In the genomic region with DNA sequence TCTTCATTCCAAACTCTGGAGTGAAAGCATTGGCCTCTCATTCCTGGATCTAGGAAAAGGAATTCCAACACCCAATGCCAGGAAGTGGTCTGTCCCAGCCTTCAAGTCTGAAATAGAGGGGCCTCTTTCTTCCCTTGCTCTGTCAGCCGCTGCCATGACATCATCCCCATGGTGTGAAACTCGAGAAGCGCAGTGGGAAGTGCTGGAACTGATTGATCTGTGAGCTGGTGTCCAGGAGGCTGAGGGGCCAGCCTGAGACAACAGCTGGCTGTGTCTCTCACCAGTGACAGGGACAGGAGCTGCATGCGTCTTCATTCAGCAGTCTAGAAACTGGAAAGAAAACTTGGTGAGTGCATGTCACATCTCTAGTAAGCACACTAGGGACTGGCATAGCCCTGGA, we compare ENCODE assay signal across 22 mouse cellular contexts. TPM values are rescaled to one million over a fixed set of nuclear protein-coding genes. Genes with fewer than 3 reads are reported as not detected.
DNase-seq lines count a peak whose midpoint lies in the region; ATAC-seq lines count a peak whose summit lies in the region.
"Had no signal": no experiment of that assay in that cellular context is flagged by ENCODE, and none has a peak within 500 bp of the region (broad histone marks: within the 10 kb centered on the region; RNA-seq: fewer than 3 reads in every experiment).

No protein-coding gene starts in this region.

- ATAC-seq in hindbrain, embryonic 13.5 days (ENCODE audit: low FRiP score) = no peak
- ATAC-seq: intestine, postnatal 0 days; midbrain, embryonic 15.5 days had no signal

- no peak overlapping the region for H3K4me2 ChIP-seq in hindbrain, embryonic 13.5 days
- H3K4me2 ChIP-seq: heart, embryonic 15.5 days; kidney, embryonic 15.5 days; liver, embryonic 11.5 days; midbrain, embryonic 15.5 days had no signal

- no peaks in the 10 kb centered on the region; the same call in 1 of the 2 replicates for H3K27me3 ChIP-seq in hindbrain, embryonic 10.5 days (ENCODE audit: insufficient read depth, poor library complexity, severe bottlenecking)
- no peaks in the 10 kb centered on the region for H3K27me3 ChIP-seq in hindbrain, embryonic 13.5 days
- no peaks in the 10 kb centered on the region for H3K27me3 ChIP-seq in limb, embryonic 10.5 days (ENCODE audit: low read depth, poor library complexity, severe bottlenecking)
- H3K27me3 ChIP-seq: midbrain, embryonic 15.5 days had no signal

- WGBS in hindbrain, embryonic 10.5 days = 23% methylated on average over 4 of the region's 4 CpGs
- WGBS in hindbrain, embryonic 13.5 days = 22% methylated on average over 4 of the region's 4 CpGs
- 12% methylated on average over 4 of the region's 4 CpGs for WGBS in limb, embryonic 10.5 days

- peaks cover 38% of the 10 kb centered on the region for H3K4me1 ChIP-seq in hindbrain, embryonic 10.5 days (replicated peaks)
- peaks cover 8% of the 10 kb centered on the region for H3K4me1 ChIP-seq in hindbrain, embryonic 13.5 days (replicated peaks)
- H3K4me1 ChIP-seq in limb, embryonic 10.5 days = peaks cover 64% of the 10 kb centered on the region

- H3K27ac ChIP-seq in hindbrain, embryonic 10.5 days = peak overlapping the region; percentile 64; the same call in 1 of the 2 replicates
- no peak overlapping the region for H3K27ac ChIP-seq in hindbrain, embryonic 13.5 days
- H3K27ac ChIP-seq in limb, embryonic 10.5 days = peak overlapping the region; percentile 77
- H3K27ac ChIP-seq: heart, embryonic 15.5 days; kidney, embryonic 15.5 days; left cerebral cortex, adult 2 months; midbrain, embryonic 15.5 days had no signal

- H3K9me3 ChIP-seq in hindbrain, embryonic 10.5 days = no peaks in the 10 kb centered on the region
- no peaks in the 10 kb centered on the region for H3K9me3 ChIP-seq in hindbrain, embryonic 13.5 days
- no peaks in the 10 kb centered on the region for H3K9me3 ChIP-seq in limb, embryonic 10.5 days (replicated peaks)
- H3K9me3 ChIP-seq: heart, embryonic 15.5 days; kidney, embryonic 15.5 days; midbrain, embryonic 15.5 days had no signal

- H3K9ac ChIP-seq in hindbrain, embryonic 13.5 days = no peak overlapping the region
- H3K9ac ChIP-seq: heart, embryonic 15.5 days; kidney, embryonic 15.5 days; midbrain, embryonic 15.5 days had no signal

- peak; percentile 64 for DNase-seq in hindbrain, embryonic 10.5 days (ENCODE audit: low spot score)
- peak; percentile 44 for DNase-seq in retina, postnatal 1 day
- no peak for DNase-seq in retina, embryonic 14.5 days (ENCODE audit: low spot score)
- DNase-seq in limb, embryonic 10.5 days (ENCODE audit: low spot score) = no peak
- no peak for DNase-seq in left cerebral cortex, adult 11 months (ENCODE audit: low spot score)
- DNase-seq in right cerebral cortex, postnatal 25 days = no peak
- DNase-seq in right cerebral cortex, postnatal 4 days = no peak
- DNase-seq: adrenal gland, postnatal 25 days; cerebellum, adult 9-11 months; heart, postnatal 36 days; lung, adult 2 months; thymus, postnatal 25 days had no signal

- H3K4me3 ChIP-seq in hindbrain, embryonic 10.5 days = no peak overlapping the region
- no peak overlapping the region for H3K4me3 ChIP-seq in hindbrain, embryonic 13.5 days
- no peak overlapping the region for H3K4me3 ChIP-seq in limb, embryonic 10.5 days
- H3K4me3 ChIP-seq: heart, embryonic 15.5 days; kidney, embryonic 15.5 days; left cerebral cortex, adult 2 months; midbrain, embryonic 15.5 days had no signal

- H3K36me3 ChIP-seq in hindbrain, embryonic 10.5 days = no peaks in the 10 kb centered on the region
- no peaks in the 10 kb centered on the region for H3K36me3 ChIP-seq in hindbrain, embryonic 13.5 days
- no peaks in the 10 kb centered on the region for H3K36me3 ChIP-seq in limb, embryonic 10.5 days
- H3K36me3 ChIP-seq: heart, embryonic 15.5 days; kidney, embryonic 15.5 days; midbrain, embryonic 15.5 days had no signal

RNA-seq across cellular contexts. Expression of gene Actrt2, which starts 28.5 kb away (rescaled TPM):
- polyA plus RNA-seq in hindbrain, embryonic 10.5 days (2016; fragmentation: Nextera tagmentation; extraction: Ambion mirVana) = not detected in 2 replicates
- polyA plus RNA-seq in hindbrain, embryonic 13.5 days (2015; fragmentation: Nextera tagmentation; extraction: Ambion mirVana) = not detected in 2 replicates
- not detected in 2 replicates for polyA plus RNA-seq in limb, embryonic 10.5 days (2016; fragmentation: Nextera tagmentation; extraction: Ambion mirVana)
- polyA plus RNA-seq: forebrain, embryonic 11.5 days; heart, embryonic 15.5 days; intestine, postnatal 0 days; kidney, embryonic 15.5 days; liver, embryonic 11.5 days; lung, adult 2 months; midbrain, embryonic 15.5 days; neural tube, embryonic 14.5 days; spleen, adult 2 months had no signal

RNA-seq across cellular contexts. Expression of gene Prdm16, which starts 59.5 kb away (rescaled TPM):
- 15.3 and 23.5 TPM in 2 replicates for polyA plus RNA-seq in hindbrain, embryonic 10.5 days (2016; fragmentation: Nextera tagmentation; extraction: Ambion mirVana)
- polyA plus RNA-seq in hindbrain, embryonic 13.5 days (2015; fragmentation: Nextera tagmentation; extraction: Ambion mirVana) = 16.1 and 17.2 TPM in 2 replicates
- 67.4 and 93.9 TPM in 2 replicates for polyA plus RNA-seq in limb, embryonic 10.5 days (2016; fragmentation: Nextera tagmentation; extraction: Ambion mirVana)

Comparison
In these comparisons a context has a peak if more than half of its experiments do, and no peak if none do; other contexts are left out.
1. DNase-seq: peak in hindbrain, embryonic 10.5 days (single experiment) and retina, postnatal 1 day (single experiment); none in retina, embryonic 14.5 days (single experiment), limb, embryonic 10.5 days (single experiment), left cerebral cortex, adult 11 months (single experiment), right cerebral cortex, postnatal 25 days (single experiment) and right cerebral cortex, postnatal 4 days (single experiment).